Mouse (Mus musculus): ENCODE results near the gene Gm27179.

Gm27179 gene

GRCm38 (mm10) chr14:69470122-69470708 is 42.1 kb downstream of the Gm27179 start:
- WGBS = no CpG with 5 or more reads among the region's 8 CpGs

GRCm38 (mm10) chr14:69467612-69468366 is 44.6 kb downstream of the Gm27179 start:
- no CpG with 5 or more reads among the region's 17 CpGs for WGBS

GRCm38 (mm10) chr14:69464465-69464864 is 47.9 kb downstream of the Gm27179 start:
- WGBS = no CpG with 5 or more reads among the region's 4 CpGs

All from cerebral cortex, adult 2 months (tissue).